Mouse (Mus musculus) liver, adult 2 months (tissue): ENCODE measurements around the gene Malrd1.

ENCODE experiments used
- CTCF ChIP-seq: fragments of 200-500 bp; IDR thresholded peaks from 2 replicates; pipeline ENCODE4 v1.5.1; 2011; ENCODE audit warnings: low read depth, low read length, control low read depth
- POLR2A ChIP-seq: fragments of 200-500 bp; IDR thresholded peaks from 2 replicates; pipeline ENCODE4 v1.6.1; 2011; ENCODE audit warnings: low read length, control low read depth; ENCODE audit not compliant: insufficient read depth; ENCODE audit errors: extremely low read depth

DNA sequence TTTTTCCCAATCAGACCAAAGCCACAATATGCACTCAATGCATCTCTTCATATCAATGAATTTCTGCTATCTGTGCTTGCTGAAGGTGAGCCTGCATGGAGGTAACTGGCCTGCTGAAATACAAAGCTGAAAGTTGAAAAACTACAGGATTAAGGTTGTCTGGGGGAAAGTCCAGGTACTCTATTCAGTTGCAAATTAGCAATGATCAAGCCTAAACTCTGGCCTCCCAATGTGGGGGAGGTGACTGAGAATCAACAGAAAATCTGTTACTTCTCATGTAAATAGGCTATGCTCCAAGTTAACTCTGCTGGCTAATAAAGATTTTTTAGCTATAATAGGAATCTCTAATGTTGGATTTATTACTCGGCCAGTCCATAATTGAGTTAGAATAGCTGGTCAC is 399.8 kb downstream of the Malrd1 start:
- TF ChIP-seq POLR2A: no peak
- TF ChIP-seq CTCF: no peak
